ENCODE assay signal across 20 mouse cellular contexts in the genomic region with DNA sequence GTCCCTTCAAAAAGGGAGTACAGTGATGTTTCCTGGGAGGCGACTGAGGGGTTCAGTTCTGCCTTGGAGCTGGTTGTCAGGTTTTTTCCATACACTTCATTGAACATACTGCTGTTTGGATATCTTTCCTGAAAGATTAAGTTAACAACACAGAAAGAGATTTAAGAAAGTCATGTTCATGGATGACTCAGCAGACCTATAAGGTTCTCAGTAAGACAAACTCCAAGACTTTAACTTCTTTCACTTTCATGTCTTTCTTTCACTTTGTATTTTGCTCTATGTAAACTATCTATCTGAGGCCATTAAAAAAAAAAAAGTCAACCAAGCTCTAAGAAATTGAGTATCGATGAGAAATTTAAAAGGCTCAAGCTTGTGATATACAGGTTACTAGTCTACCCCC. TPM values are rescaled to one million over a fixed set of nuclear protein-coding genes. Genes with fewer than 3 reads are reported as not detected.
DNase-seq lines count a peak whose midpoint lies in the region; ATAC-seq lines count a peak whose summit lies in the region.
"Had no signal": no experiment of that assay in that cellular context is flagged by ENCODE, and none has a peak within 500 bp of the region (broad histone marks: within the 10 kb centered on the region; RNA-seq: fewer than 3 reads in every experiment).

No protein-coding gene starts in this region.

- no peak overlapping the region for H3K27ac ChIP-seq in hindbrain, embryonic 10.5 days
- H3K27ac ChIP-seq: embryonic facial prominence, embryonic 10.5 days; embryonic facial prominence, embryonic 12.5 days; forebrain, embryonic 13.5 days; forebrain, embryonic 15.5 days had no signal

- no peak for DNase-seq in lung, adult 18-20 months
- DNase-seq in hindbrain, embryonic 10.5 days (ENCODE audit: low spot score), result no peak
- DNase-seq: adrenal gland, adult 8-10 months; adrenal gland, postnatal 14 days; adrenal gland, postnatal 36 days; B cell, adult 2 months; cerebellum, adult 11-12 months; cerebellum, adult 2 months; cerebellum, adult 9-10 months; cerebellum, postnatal 10 days; cerebellum, postnatal 25 days; forebrain, postnatal 0 days had no signal

- 92% methylated on average over 2 of the region's 2 CpGs for WGBS in hindbrain, embryonic 10.5 days

- H3K4me3 ChIP-seq in hindbrain, embryonic 10.5 days, result no peak overlapping the region
- H3K4me3 ChIP-seq: embryonic facial prominence, embryonic 10.5 days; embryonic facial prominence, embryonic 12.5 days; forebrain, embryonic 13.5 days; forebrain, embryonic 15.5 days had no signal

- no peaks in the 10 kb centered on the region for H3K4me1 ChIP-seq in hindbrain, embryonic 10.5 days (replicated peaks)
- H3K4me1 ChIP-seq: embryonic facial prominence, embryonic 10.5 days; embryonic facial prominence, embryonic 12.5 days; forebrain, embryonic 13.5 days; forebrain, embryonic 15.5 days had no signal

- peak; percentile 53 for ATAC-seq in CD4-positive, CD25-positive, alpha-beta regulatory T cell, adult 4 months
- peak; percentile 48 for ATAC-seq in activated CD4-positive, CD25-positive, alpha-beta regulatory T cell, adult 4 months
- ATAC-seq in inflammation-experienced regulatory T-cells, adult 6 months, result peak; percentile 25
- ATAC-seq: forebrain, embryonic 13.5 days; forebrain, embryonic 15.5 days; forebrain, postnatal 0 days; Patski had no signal

- H3K27me3 ChIP-seq in hindbrain, embryonic 10.5 days (ENCODE audit: insufficient read depth, poor library complexity, severe bottlenecking), result no peaks in the 10 kb centered on the region
- H3K27me3 ChIP-seq: embryonic facial prominence, embryonic 12.5 days; forebrain, embryonic 13.5 days; forebrain, embryonic 15.5 days; Patski had no signal

- H3K9me3 ChIP-seq in hindbrain, embryonic 10.5 days, result no peaks in the 10 kb centered on the region
- H3K9me3 ChIP-seq: embryonic facial prominence, embryonic 10.5 days; embryonic facial prominence, embryonic 12.5 days; forebrain, embryonic 13.5 days; forebrain, embryonic 15.5 days had no signal

- peaks cover 98% of the 10 kb centered on the region for H3K36me3 ChIP-seq in hindbrain, embryonic 10.5 days

RNA-seq across cellular contexts. Expression of a gene that starts 41.1 kb away (rescaled TPM):
- 1 to 10 TPM; 2.9 to 6.9 TPM for polyA plus RNA-seq in CD4-positive, CD25-positive, alpha-beta regulatory T cell, adult 4 months (2017; shearing (Covaris generic))
- 1 to 10 TPM; 2.2 to 2.9 TPM for polyA plus RNA-seq in activated CD4-positive, CD25-positive, alpha-beta regulatory T cell, adult 4 months (2017; shearing (Covaris generic))
- 1 to 10 TPM; 2.4 to 5.4 (median 2.8) TPM for polyA plus RNA-seq in inflammation-experienced regulatory T-cells, adult 6 months (2017; shearing (Covaris generic))
- 2.5 and 4.2 TPM in 2 replicates for polyA plus RNA-seq in hindbrain, embryonic 10.5 days (2016; fragmentation: Nextera tagmentation; extraction: Ambion mirVana)
